Mouse (Mus musculus) gastrocnemius, postnatal 36 days (tissue): ENCODE results near the gene Ypel4. TPM values are rescaled to one million over a fixed set of nuclear protein-coding genes. Genes with fewer than 3 reads are reported as not detected.
"Not testable (repeated sequence)": the region's sequence is repeated elsewhere in the genome, so short reads cannot be mapped to it uniquely, and the experiment has no call there.

Experiments
- DNase-seq, 2 experiments: peaks; one replicate each; pipeline ENCODE4 v3.0.0; 2022
- intact Hi-C: fragments of 180-260 bp; cut with DNase I; formaldehyde crosslinking; loops from one replicate; pipeline ENCODE4 v1.15.1; 2025
- total RNA-seq, 2 experiments: library from RNA; stranded (reverse); gene quantifications; 2 replicates each; pipeline ENCODE4 v1.2.3; 2021

Ypel4 gene
- total RNA-seq, 2 experiments from 2014 or later = 0.35 to 0.61 TPM

DNA sequence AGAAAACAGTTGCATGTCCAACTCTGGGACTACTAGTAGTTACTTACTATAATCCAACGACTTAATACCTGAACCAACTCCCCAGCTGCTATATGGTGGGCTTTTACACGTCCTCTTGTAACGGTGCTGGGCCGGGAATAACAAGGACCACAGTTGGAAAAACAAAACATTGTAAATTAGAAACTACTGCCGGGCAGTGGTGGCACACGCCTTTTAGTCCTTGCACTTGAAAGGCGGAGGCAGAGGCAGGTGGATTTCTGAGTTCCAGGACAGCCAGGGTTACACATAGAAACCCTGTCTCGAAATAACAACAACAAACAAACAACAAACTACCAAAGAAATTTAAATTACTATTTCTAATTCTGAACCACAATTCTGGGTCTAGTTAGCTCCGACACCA is 7.1 kb upstream of the Ypel4 start:
- DNase-seq = no peak
- intact Hi-C loops = loop anchor here (2.0 kb wide), 1 partner anchor 72 kb away; the partner anchor contains the start of gene Ube2l6

DNA sequence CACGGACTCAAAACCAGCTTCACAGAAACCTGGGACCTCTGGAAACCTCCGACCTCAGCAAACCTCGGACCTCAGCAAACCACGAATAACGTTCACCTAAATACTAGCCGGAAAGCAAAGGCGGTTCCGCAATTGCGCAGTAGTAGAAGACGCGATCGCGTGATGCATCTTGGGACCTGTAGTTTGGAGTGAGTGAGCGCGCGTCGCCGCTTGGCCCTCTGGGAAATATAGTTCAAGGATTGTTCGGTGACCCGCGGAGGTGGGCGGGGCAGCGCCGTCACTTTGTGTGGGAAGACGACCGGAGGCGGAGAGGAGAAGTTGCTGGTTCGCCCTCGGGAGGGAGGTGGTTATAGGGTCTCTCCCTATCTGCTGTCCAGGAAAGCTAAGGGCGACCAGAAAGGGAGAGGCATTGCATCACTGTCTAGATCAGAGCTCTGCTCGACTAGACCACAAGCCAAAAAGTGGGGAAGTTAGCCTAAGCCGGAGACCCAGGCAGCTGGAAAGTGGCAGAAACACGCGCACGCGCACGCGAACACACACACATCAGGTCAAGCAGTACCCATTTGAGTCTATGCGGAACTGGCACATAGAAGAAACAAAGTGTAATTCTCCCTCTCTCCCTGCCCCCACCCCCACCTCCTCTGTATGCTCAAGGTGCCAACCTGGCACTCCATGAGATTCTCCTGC is 6.5 kb upstream of the Ypel4 start, which contains the start of gene Clp1:
TSS of gene Clp1 (minus strand) at position 179 of the 687 bp plus-strand sequence.
- intact Hi-C loops = loop anchor here (2.0 kb wide), 1 partner anchor 71 kb away; the partner anchor contains the start of gene Ube2l6
- DNase-seq = peak; percentile 93 to 95

DNA sequence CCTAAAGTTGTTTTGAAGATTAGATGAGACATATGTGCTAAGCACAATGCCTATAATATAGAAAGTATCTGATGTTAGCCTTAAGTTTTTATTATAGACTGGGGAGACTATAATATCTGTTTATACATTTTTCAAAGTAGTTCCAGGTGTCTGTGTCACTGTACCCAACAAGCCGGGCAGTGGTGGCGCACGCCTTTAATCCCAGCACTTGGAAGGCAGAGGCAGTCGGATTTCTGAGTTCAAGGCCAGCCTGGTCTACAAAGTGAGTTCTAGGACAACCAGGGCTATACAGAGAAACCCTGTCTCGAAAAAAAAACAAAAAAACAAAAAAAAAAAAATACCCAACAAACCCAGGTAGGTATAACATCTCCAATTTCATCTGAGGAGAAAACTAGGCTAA is 5.7 kb upstream of the Ypel4 start:
- intact Hi-C loops, DNase-seq: not testable (repeated sequence)

DNA sequence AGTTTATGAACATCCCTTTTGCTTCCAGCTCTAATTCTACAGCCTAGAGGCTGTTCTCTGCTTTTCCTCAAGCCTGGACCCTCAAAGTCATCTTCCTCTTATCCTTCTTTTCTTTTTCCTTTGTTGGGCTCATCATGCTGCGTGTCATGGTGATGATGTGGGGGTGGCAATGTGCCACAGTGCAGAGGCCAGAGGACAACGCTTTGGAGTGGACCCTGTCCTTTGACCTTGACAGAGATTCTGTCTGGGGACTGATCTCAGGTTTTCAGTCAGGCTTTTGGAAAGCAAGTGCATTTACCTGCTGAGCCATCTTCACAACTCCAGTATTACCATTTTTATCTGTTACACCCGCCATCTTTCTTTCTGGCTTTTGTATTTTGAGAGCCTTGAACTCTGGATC is 2.7 kb upstream of the Ypel4 start:
- intact Hi-C loops = no loop called here

DNA sequence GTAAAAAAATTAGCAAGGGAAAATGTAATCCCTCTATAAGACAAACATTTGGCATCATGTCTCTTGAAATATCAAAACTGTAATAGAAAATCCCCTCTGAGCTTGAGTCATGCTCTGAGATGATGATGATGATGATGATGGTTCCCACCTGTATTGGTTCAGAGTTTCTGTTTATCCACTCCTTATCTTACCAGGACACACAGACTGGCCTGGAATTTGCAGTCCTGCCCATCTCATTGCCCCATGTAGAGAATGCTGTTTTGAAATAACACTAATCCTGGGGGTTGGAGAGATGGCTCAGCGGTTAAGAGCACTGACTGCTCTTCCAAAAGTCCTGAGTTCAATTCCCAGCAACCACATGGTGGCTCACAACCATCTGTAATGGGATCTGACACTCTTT is 1.5 kb upstream of the Ypel4 start:
- intact Hi-C loops = no loop called here
- no peak for DNase-seq

More for the DNA sequence above, 2.7 kb upstream of the Ypel4 start:
- DNase-seq = no peak

DNA sequence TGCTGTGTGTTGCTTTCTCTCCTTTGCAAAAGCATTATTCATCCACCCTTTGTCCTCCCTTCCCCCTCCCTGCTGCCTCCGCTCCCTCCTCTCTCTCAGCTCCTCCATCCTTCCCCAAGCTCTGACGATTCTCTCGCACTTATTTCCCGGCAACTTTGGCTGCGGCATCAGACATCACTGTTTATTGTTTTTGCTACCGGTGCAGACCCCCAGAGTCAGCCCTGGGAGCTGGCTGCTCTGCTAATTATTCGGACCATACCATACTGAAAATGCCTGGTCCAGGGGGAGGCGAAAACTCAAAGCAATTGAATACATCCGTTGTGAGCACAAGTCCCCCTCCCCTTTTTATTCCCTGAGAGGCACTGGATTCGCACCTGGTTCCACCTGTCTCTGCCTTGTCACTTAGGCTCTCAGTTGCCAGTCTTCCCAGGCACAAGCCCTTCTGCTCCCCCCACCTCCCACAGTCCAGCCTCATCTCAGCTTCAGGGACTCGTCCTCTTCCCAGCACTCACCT is 550 bp downstream of the Ypel4 start:
- intact Hi-C loops = no loop called here
- no peak for DNase-seq

DNA sequence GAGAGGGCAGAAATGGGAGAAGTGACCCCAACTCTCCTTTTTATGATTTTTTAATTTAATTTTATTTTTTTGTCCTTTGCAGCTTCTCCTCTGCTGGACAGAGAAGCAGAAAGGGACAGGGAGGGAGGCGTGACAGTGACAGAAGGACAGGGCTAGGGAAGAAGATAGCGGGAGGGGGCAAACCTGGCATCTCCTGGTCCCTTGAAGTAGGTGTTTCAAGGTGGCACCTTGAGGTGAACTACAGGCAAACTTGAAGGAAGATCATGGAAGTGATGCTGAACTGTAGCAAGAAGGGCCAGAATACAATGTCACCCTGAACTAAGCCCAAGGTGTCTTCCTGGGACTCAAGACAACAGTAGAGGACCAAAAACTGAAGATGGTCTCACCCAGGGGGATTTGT is 1.1 kb downstream of the Ypel4 start:
- DNase-seq = no peak
- intact Hi-C loops = no loop called here

DNA sequence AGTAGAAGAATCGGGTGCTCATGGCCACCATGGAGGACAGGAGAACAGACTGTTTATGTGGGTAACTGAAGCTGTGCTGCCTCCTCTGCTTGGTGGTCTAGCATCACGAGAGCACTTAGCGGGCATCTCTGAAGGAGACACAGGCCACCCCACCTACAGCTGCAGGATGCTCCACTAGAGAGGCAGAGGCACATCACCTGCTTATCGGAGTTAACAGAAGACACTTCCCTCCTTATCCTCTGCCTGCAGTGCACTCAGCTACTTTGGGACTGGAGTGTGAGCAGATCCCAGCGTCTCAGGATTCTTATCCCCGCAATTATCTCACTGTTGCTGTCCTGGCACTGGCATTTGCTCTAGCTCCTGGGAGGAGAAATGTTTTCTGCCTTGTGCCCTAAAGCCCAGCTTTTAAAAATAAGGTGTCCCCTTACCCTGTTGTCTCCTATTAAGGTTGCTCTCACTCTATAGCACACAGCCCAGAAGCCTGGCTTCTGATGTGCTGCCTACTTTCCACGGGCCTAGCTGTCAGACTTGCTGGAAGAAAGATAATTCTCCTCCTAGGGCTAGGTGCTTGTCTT is 1.6 kb downstream of the Ypel4 start:
- intact Hi-C loops = no loop called here
- no peak for DNase-seq

DNA sequence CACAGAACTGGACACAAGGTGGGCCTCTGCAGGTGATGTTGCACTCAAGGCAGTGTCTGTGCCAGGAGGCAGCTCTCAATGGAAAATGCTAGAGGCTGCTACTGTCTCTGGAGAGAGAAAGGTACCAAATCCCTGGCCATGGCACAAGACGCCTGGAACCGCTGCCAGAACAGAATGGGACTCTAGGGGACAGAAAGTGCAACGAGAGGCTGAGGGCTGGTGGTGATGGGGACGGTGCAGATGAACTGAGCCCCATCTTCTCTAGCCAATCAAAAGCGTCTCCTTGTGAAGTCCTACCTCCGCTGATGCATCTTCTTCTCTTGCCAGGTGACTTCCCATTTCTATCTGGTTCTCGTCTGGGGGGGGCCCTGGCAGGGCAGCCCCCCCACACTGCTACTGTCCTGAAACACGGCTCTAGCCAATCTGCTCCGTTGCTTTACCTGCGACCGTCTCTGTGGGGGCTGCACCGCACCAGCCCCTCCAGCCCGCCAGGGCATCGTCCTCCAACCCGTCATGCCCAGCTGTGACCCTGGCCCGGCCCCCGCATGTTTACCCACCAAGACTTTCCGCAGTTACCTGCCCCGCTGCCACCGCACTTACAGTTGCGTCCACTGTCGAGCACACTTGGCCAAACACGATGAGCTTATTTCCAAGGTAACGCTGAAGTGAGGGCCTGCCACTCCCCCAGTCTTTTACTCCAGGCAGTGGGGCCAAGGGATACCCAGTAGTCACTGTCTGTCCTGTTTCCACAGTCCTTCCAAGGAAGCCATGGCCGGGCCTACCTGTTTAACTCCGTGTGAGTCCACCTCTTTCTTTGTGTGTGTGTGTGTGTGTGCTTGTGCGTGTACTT is 2.7 kb downstream of the Ypel4 start:
- intact Hi-C loops = no loop called here
- DNase-seq = no peak

DNA sequence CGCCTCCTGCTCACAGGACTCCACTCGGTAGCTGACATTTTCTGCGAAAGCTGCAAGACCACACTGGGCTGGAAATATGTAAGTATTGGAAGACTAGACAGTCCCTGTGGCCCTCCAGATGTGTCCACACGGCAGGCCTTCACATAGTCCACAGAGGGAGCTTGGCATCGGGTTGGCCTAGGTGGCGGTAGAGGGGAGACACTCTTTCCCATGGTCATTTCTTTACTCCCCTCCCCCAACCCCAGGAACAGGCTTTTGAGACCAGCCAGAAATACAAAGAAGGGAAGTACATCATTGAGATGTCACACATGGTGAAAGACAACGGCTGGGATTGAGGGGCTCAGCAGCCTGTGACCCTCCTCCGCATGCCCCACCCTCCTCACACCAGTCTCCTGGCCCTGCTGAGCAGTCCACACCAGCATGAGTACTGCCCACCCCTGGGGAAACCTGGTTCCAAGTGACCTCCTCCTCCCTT is 3.6 kb downstream of the Ypel4 start:
- intact Hi-C loops = no loop called here
- DNase-seq = no peak

DNA sequence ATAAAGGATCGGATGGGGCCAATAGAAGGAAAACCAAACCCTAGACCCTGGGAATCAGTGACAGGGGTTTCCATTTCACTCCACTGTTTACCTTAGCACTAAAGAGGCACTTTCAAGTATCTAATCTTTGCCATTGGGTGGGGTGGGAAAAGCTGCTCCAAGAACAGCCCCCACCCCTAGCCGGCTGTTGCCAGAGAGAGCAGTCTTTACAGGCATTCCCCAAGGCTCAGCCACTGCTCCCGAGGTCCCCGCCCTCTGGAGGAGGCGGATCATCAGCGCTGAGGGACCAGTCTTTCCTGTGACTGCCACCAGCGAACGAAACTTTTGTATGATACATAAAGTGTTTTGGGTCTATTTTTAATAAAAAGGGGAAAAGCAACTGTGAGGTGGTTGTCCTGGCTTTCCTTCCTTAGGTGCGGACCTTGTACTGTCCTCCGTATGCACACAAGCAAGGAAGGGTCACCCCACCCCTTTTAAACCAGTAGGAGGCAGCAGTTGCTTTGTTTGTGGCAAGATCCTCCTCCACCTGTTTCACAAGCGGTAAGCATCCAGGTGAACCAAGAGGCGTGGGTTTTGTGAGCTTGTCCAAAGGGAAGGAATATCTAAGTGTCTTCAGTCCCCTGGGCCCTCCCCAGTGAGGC is 4.5 kb downstream of the Ypel4 start:
- intact Hi-C loops = loop anchor here (2.0 kb wide), 1 partner anchor 60 kb away; the partner anchor contains the start of gene Ube2l6
- no peak for DNase-seq

DNA sequence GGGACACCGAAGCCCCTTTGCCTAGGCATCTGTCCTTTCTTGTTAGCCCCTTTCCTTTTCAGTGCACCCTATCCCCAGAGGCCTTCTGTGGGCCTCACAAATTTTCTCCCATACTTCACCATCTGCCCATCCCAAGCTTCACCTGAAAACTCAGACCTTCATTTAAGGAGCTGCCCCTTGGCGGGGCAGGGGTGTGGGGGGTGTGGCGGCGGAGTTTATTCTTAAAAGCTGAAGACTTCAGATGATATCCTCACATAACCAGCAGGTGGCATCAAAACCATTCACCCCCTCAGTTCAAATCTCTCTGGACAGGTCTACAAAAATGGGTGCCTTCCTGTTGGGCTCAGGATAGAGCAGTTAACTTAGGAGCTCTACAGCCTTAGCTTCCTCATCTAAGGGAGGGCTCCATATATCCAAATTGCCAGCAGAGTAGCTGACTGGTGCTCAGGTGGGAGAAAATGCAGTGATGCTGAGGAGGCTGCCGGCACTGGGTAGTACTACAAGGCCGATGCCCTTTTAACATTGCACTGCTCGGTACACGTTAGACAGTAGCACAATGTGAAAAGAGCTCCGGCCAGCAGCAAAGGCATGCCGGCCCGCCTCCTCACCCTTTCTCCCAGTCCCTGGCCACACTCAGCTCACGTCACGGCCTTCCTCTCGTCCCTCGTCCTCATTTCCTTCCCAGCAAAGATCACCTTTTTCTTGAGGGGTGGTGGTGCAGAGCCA is 6.9 kb downstream of the Ypel4 start:
- no peak for DNase-seq
- intact Hi-C loops = no loop called here

DNA sequence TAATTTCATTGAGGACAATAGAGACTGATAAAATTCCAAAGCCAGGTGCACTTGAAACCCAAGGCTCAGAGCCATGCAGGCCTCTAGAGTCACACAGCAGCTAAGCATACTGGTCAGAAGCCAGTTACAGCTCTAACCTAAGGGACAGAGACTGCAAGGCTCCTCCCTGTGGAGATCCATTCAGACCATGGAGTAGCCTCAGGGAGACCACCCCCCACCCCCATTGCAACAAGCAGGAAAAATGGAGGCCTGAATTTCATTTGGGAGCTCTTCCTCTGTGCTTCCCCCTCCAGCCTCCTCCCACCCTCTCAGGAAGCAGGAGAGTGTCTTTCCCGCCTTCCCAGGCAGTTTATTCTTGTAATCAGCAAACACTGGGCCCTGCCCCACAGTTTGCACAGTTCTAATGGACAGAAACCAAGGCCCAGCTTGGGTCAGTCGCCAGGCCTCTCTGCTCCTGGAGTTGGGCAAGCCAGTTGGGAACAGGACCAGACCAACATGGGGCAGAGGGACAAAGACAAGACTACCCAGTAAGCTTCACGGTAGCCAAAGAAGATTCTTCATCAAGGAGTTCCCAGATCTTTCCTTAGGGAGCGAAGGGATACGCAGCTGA is 8.1 kb downstream of the Ypel4 start:
- no peak for DNase-seq
- intact Hi-C loops = no loop called here

DNA sequence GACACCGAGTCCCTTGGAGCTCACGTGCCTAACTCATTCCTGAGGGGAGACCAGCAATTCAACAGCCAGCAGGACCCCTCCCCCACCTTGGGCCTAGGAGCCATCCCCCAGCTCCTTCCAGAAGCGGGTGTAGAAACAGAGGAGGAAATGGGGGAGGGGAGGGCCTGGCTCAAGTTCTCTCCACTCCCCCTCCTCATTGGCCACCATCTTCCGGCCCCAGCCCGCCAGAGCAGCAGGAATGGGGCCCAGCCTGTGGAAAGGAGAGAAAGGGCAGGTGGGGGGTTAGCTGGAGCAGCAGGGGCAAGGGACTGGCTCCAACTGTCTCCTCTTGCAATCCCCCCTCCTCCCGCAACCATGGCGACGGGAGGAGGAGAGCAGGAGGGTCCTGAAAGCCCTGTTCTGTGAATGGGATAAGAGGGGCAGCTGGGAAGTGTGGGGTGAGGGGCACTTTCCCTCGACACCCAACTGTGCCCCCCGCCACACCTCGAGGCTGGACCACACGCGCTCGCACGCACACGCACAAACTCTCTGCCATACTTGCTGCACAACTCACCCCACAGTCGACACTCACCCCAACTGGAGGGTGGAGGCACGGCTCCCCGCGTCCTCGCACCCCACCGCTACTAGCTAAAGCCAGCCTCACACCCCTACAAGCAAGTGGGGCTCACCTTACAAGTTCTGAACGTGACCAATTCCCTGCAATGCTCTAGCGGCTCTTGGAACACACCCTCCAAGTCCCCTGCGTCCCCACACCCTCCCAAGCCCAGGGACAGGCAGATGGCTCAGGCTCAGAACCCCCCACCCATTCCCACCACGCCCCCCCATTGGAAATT is 8.8 kb downstream of the Ypel4 start:
- no peak for DNase-seq
- intact Hi-C loops = no loop called here

DNA sequence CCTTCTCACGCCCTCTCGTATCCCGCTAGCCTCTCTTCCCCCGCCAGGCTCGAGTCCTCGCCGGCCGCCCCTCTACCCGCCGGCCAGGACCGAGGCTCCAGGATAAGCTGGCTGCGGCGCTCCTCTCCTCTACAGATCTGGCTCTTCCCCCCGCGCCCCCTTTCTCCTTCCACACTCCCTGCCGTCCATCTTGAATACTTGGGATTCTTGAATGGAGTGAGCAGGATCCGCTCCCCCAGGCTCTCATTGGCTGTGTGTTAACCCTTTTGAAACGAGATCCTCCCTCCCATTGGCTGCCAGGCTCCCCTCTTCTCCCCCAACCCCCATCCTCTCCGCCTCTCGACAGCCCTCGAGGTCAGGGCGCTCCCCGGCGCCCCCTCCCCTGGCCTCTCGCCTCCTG is 9.7 kb downstream of the Ypel4 start, which contains the start of gene Gm19426:
TSS of gene Gm19426 (minus strand) at position 95 of the 400 bp plus-strand sequence.
- DNase-seq = peak; percentile 42 to 48
- intact Hi-C loops = no loop called here

DNA sequence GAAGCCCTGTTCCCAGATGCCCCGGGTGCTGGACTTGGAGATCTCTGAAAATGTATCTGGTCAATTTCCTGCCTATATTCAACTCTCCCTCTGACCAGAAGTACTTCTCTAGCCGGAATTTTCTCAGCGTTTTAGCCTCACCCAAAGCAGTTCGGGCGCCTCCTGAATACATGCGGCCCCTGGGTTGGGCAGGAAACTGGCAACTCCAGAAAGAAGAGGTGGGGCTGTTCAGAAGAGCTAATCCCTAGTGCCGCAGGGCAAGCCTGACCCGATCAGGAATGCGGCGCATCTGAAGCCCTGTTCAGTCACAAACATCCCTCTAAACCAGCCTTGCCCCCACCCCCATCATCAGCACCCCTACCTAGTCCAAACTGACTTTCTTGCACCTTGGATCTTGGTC is 10.3 kb downstream of the Ypel4 start:
- no peak for DNase-seq
- intact Hi-C loops = no loop called here

DNA sequence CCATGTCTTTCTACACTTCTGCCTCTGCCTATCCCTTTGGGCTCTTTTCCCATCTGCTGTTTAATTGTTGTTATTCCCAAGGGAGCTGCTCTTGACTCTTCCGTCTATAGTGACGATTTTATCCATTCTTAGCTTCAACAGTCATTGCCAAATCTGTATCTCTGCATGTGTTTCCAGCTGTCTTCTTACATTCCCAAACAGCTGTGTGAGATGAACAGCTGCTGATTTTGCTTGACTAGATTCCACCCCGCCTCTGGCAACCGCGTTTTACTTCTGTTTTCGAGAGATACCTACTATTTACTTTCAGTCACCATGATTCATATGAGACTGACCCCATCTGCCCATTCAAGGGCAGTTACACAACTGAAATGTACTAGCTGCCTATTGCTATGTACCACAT is 16.3 kb downstream of the Ypel4 start:
- intact Hi-C loops = no loop called here
- no peak for DNase-seq

DNA sequence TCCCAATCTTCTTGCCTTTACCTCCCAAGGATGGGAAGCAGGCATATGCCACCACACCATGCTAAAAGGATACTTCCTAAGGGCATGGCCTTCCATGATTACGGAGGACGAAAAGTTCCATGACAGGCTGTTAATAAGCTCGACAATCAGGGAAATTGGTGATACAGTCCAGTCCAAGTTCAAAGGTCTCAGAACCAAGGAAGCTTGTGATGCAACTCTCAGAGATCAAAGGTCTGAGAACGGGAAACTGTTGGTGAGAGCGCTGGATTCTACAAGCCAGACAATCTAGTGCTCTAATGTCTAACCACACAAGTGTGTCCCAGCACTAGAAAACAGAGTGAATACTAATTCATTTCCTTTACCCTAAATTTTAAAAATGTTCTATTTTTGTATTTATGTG is 22.4 kb downstream of the Ypel4 start:
- no peak for DNase-seq
- intact Hi-C loops = no loop called here
